Mouse (Mus musculus): ENCODE data around the gene Ifi27l2b.

- no peak for TF ChIP-seq POLR2A (IDR thresholded peaks at IDR 0.05; ENCODE audit: control insufficient read depth, extremely low read depth, insufficient read depth, low read length, poor library complexity)
- no peak for TF ChIP-seq CTCF (IDR thresholded peaks at IDR 0.05; ENCODE audit: borderline replicate concordance, control insufficient read depth, extremely low read depth, insufficient read depth, low read length, poor library complexity)
Observed at GRCm38 (mm10) chr12:103476779-103477389, 19.9 kb upstream of the Ifi27l2b start.

Measured in thymus, adult 2 months (tissue).